Mouse (Mus musculus): ENCODE measurements around the gene Ep300. TPM values are rescaled to one million over a fixed set of nuclear protein-coding genes. Genes with fewer than 3 reads are reported as not detected.
"Not testable (repeated sequence)": the region's sequence is repeated elsewhere in the genome, so short reads cannot be mapped to it uniquely, and the experiment has no call there.

Gene Ep300
- total and polyA plus RNA-seq, 2 experiments from 2014 or later = 15.6 to 50.1 TPM

DNA sequence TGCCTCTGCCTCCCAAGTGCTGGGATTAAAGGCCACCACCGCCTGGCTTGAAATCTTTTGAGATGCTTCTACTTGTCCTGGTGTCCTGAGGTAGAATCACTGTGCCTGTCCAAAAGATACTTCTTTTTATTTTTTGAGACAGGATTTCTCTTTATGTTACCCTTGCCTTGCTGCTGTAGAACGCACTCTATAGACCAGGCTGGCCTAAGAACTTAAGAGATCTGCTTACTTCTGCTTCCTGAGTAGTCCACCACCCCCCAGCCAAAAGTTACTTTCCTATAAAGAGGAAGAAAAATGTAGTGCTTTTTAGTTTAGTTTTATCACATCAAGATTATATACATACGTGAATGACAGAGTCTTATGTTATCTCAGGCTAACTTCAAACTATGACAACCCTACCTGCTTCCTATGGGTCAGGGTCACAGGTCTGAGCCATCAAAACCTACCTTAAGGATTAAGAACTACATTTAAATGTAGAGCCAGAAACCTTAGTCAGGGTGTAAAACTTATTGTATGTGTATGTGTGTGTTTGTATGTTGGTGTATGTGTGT is 9.1 kb downstream of the Ep300 start:
- ATAC-seq (no peak), DNase-seq (no peak)
- Histone ChIP-seq H3K4me2 (ENCODE audit: low read depth) (no peak overlapping the region), H3K4me3 (ENCODE audit: low read depth, low read length) (no peak overlapping the region), H3K4me1 (ENCODE audit: insufficient read depth) (0 out of 2 replicates have a peak, but pooled peaks cover 7% of the 10 kb centered on the region), H3K9me3 (ENCODE audit: low read length) (no peaks in the 10 kb centered on the region), H3K27ac (ENCODE audit: low read depth, low read length) (no peak overlapping the region), H3K27me3 (ENCODE audit: insufficient read depth, low read length) (no peaks in the 10 kb centered on the region), H3K36me3 (ENCODE audit: insufficient read depth) (peaks cover 7% of the 10 kb centered on the region; the same call in 1 of the 2 replicates), H3K9ac (no peak overlapping the region)
- TF ChIP-seq CTCF (IDR thresholded peaks at IDR 0.05; ENCODE audit: low read depth) = no peak
- 95% methylated on average over 3 of the region's 3 CpGs for WGBS

DNA sequence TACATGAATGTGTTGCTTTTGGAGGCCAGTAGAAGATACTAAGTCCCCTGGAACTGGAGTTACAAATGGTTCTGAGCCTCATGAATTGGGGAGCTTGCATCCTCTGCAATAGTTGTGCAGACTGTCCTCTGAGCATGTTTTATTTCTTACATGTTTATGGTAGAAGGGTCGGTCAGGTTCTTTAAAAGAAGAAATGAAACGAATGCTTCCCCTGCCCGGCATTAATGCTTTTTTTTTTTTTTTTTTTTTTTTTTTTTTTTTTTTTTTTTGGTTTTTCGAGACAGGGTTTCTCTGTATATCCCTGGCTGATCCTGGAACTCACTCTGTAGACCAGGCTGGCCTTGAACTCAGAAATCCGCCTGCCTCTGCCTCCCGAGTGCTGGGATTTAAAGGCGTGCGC is 13.6 kb downstream of the Ep300 start:
- not testable (repeated sequence) for DNase-seq

DNA sequence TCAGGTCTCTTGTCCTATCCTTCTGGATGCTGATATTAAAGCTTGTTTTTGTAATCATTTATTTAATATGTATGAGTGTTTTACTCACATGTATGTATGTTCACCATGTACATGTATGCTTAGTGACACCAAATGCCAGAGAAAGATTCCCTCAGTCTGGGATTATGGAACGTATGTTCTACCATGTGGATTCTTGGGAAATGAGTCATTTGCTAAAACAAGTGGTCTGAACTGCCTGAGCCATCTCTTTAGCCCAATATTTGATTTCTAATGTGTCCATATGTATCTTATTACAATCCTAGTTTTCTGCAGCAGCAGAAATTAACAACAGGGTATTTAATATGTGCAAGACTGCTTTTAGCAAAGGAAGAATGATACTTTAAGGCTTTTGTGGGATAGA is 20.1 kb downstream of the Ep300 start:
- Histone ChIP-seq H3K4me1 (ENCODE audit: insufficient read depth) (no peaks in the 10 kb centered on the region), H3K36me3 (ENCODE audit: insufficient read depth) (peaks cover 24% of the 10 kb centered on the region), H3K4me2 (ENCODE audit: low read depth) (no peak overlapping the region), H3K9ac (no peak overlapping the region), H3K4me3 (ENCODE audit: low read depth, low read length) (no peak overlapping the region), H3K9me3 (ENCODE audit: low read length) (no peaks in the 10 kb centered on the region), H3K27ac (ENCODE audit: low read depth, low read length) (no peak overlapping the region), H3K27me3 (ENCODE audit: insufficient read depth, low read length) (no peaks in the 10 kb centered on the region)
- no peak for ATAC-seq
- no peak for DNase-seq
- no peak for TF ChIP-seq CTCF (IDR thresholded peaks at IDR 0.05; ENCODE audit: low read depth)
- 91% methylated on average over 1 of the region's 1 CpGs for WGBS

More for the DNA sequence above, 13.6 kb downstream of the Ep300 start:
- not testable (repeated sequence) for H3K9me3 ChIP-seq (ENCODE audit: low read length); ATAC-seq; H3K27ac ChIP-seq (ENCODE audit: low read depth, low read length); H3K4me2 ChIP-seq (ENCODE audit: low read depth); H3K27me3 ChIP-seq (ENCODE audit: insufficient read depth, low read length); H3K4me3 ChIP-seq (ENCODE audit: low read depth, low read length); H3K4me1 ChIP-seq (ENCODE audit: insufficient read depth); H3K9ac ChIP-seq
- 92% methylated on average over 8 of the region's 8 CpGs for WGBS
- peaks cover 15% of the 10 kb centered on the region for H3K36me3 ChIP-seq (ENCODE audit: insufficient read depth)

DNA sequence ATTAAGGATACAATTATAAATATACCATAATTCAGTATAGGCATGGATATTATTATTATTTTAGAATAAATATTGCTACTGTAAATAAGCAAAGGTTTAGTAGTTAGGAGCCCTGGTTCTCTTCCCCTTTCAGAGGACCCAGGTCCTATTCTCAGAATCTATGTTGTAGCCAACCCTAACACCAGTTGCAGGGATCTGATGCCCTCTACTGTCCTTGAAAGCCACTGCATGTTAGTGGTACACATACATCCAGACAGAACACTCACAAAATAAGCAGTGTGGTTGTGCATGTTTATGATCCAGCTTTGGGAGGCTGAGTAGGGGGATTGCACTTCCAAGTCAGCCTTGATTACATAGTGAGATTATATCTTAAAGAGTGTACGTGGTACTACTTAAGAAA is 21.5 kb downstream of the Ep300 start:
- no peak overlapping the region for H3K9ac ChIP-seq
- peaks cover 27% of the 10 kb centered on the region for H3K36me3 ChIP-seq (ENCODE audit: insufficient read depth)
- H3K27me3 ChIP-seq (ENCODE audit: insufficient read depth, low read length) = no peaks in the 10 kb centered on the region
- H3K9me3 ChIP-seq (ENCODE audit: low read length) = no peaks in the 10 kb centered on the region
- H3K4me3 ChIP-seq (ENCODE audit: low read depth, low read length) = no peak overlapping the region
- H3K4me2 ChIP-seq (ENCODE audit: low read depth) = no peak overlapping the region
- TF ChIP-seq CTCF (IDR thresholded peaks at IDR 0.05; ENCODE audit: low read depth) = peak; percentile 72
- 84% methylated on average over 1 of the region's 1 CpGs for WGBS
- DNase-seq (peak; percentile 23), ATAC-seq (0 out of 2 replicates have a peak, but pooled peaks have one; percentile 27)
- H3K4me1 ChIP-seq (ENCODE audit: insufficient read depth) = no peaks in the 10 kb centered on the region
- H3K27ac ChIP-seq (ENCODE audit: low read depth, low read length) = no peak overlapping the region

DNA sequence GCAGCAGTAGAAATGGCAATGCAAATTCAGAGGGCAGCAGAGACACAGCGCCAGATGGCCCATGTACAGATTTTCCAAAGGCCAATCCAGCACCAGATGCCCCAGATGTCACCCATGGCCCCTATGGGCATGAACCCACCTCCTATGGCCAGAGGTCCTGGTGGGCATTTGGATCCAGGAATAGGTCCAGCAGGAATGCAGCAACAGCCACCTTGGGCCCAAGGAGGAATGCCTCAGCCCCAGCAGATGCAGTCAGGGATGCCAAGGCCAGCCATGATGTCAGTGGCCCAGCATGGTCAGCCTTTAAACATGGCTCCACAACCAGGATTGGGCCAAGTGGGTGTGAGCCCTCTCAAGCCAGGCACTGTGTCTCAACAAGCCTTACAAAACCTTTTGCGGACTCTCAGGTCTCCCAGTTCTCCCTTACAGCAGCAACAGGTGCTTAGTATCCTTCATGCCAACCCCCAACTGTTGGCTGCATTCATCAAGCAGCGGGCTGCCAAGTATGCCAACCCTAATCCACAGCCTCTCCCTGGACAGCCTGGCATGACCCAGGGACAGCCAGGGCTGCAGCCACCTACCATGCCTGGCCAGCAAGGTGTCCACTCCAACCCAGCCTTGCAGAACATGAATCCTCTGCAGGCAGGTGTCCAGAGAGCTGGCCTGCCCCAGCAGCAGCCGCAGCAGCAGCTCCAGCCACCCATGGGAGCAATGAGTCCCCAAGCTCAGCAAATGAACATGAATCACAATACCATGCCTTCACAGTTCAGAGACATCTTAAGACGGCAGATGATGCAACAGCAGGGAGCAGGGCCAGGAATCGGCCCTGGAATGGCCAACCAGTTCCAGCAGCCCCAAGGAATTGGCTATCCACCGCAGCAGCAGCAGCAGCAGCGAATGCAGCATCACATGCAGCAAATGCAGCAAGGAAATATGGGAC is 64.6 kb downstream of the Ep300 start:
- DNase-seq = no peak
- H3K27ac ChIP-seq (ENCODE audit: low read depth, low read length) = no peak overlapping the region
- TF ChIP-seq CTCF (IDR thresholded peaks at IDR 0.05; ENCODE audit: low read depth) = no peak
- no peak overlapping the region for H3K9ac ChIP-seq
- no peak overlapping the region for H3K4me3 ChIP-seq (ENCODE audit: low read depth, low read length)
- no peaks in the 10 kb centered on the region for H3K27me3 ChIP-seq (ENCODE audit: insufficient read depth, low read length)
- peaks cover 63% of the 10 kb centered on the region for H3K36me3 ChIP-seq (ENCODE audit: insufficient read depth)
- no peak for ATAC-seq
- no peaks in the 10 kb centered on the region for H3K9me3 ChIP-seq (ENCODE audit: low read length)
- no peak overlapping the region for H3K4me2 ChIP-seq (ENCODE audit: low read depth)
- no peaks in the 10 kb centered on the region for H3K4me1 ChIP-seq (ENCODE audit: insufficient read depth)
- 89% methylated on average over 8 of the region's 8 CpGs for WGBS

DNA sequence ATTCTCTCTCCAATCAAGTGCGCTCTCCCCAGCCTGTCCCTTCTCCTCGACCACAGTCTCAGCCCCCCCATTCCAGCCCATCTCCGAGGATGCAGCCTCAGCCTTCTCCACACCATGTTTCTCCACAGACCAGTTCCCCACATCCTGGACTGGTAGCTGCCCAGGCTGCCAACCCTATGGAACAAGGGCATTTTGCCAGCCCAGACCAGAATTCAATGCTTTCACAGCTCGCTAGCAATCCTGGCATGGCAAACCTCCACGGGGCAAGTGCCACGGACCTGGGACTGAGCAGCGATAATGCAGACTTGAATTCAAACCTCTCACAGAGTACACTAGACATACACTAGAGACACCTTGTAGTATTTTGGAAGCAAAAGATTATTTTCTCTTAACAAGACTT is 65.5 kb downstream of the Ep300 start:
- H3K4me3 ChIP-seq (ENCODE audit: low read depth, low read length) = no peak overlapping the region
- H3K36me3 ChIP-seq (ENCODE audit: insufficient read depth) = peaks cover 55% of the 10 kb centered on the region
- DNase-seq (no peak), ATAC-seq (no peak)
- H3K4me1 ChIP-seq (ENCODE audit: insufficient read depth) = no peaks in the 10 kb centered on the region
- WGBS = 69% methylated on average over 7 of the region's 7 CpGs
- TF ChIP-seq CTCF (IDR thresholded peaks at IDR 0.05; ENCODE audit: low read depth) = no peak
- no peak overlapping the region for H3K9ac ChIP-seq
- H3K4me2 ChIP-seq (ENCODE audit: low read depth) = no peak overlapping the region
- H3K9me3 ChIP-seq (ENCODE audit: low read length) = no peaks in the 10 kb centered on the region
- H3K27me3 ChIP-seq (ENCODE audit: insufficient read depth, low read length) = no peaks in the 10 kb centered on the region
- H3K27ac ChIP-seq (ENCODE audit: low read depth, low read length) = no peak overlapping the region

DNA sequence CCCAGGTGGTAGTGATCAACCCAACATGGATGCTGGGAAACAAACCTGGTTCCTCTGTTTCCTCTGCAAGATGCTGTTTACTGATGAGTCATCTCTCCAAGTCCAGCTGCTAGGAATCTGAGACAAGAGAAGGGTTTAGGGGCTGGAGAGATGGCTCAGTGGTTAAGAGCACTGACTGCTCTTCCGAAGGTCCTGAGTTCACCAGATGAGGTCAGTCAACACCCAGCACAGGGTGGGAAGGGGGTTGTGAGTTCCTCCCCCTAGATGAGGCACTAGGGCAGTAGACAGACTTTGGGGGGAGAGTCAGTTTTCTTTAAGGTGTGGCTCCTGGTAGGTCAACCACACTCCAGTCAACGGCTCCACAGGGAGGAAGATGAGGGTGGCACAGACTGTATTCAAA is 76.5 kb downstream of the Ep300 start:
- 0 out of 2 replicates have a peak, but pooled peaks cover 6% of the 10 kb centered on the region for H3K4me1 ChIP-seq (ENCODE audit: insufficient read depth)
- H3K27ac ChIP-seq (ENCODE audit: low read depth, low read length) = no peak overlapping the region
- H3K36me3 ChIP-seq (ENCODE audit: insufficient read depth) = no peaks in the 10 kb centered on the region
- WGBS = 100% methylated on average over 2 of the region's 2 CpGs
- H3K9ac ChIP-seq = no peak overlapping the region
- no peak overlapping the region for H3K4me3 ChIP-seq (ENCODE audit: low read depth, low read length)
- no peaks in the 10 kb centered on the region for H3K9me3 ChIP-seq (ENCODE audit: low read length)
- no peak for ATAC-seq
- no peak for TF ChIP-seq CTCF (IDR thresholded peaks at IDR 0.05; ENCODE audit: low read depth)
- DNase-seq = no peak
- no peaks in the 10 kb centered on the region for H3K27me3 ChIP-seq (ENCODE audit: insufficient read depth, low read length)
- H3K4me2 ChIP-seq (ENCODE audit: low read depth) = no peak overlapping the region
